Mouse (Mus musculus) kidney, adult 2 months (tissue): ENCODE results near the gene Syngr3.
"Not testable (repeated sequence)": the region's sequence is repeated elsewhere in the genome, so short reads cannot be mapped to it uniquely, and the experiment has no call there.

Experiments
- CTCF ChIP-seq: fragments of 200-500 bp; conservative IDR thresholded peaks from 2 replicates; pipeline ENCODE4 v1.5.1; 2011; ENCODE audit warnings: low read depth, mild to moderate bottlenecking, control low read depth, low read length, moderate library complexity, mixed read lengths; ENCODE audit not compliant: insufficient read depth, insufficient read length
- POLR2A ChIP-seq: fragments of 200-500 bp; IDR thresholded peaks from one replicate; pipeline ENCODE4 v1.6.1; 2011; ENCODE audit warnings: low read depth, low read length, control low read depth

DNA sequence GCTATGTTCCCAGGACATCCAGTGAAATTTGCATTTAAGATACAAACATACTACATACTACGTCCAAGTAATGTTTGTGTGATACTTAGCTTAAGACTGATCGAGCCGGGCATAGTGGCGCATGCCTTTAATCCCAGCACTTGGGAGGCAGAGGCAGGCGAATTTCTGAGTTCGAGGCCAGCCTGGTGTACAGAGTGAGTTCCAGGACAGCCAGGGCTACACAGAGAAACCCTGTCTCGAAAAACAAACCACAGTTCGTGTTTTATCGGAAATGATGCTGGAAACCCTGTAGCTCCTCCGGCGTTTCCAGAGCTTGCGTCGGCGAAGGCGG lies 20.6 kb downstream of the Syngr3 start:
- not testable (repeated sequence) for TF ChIP-seq CTCF, POLR2A
